Mouse (Mus musculus) heart, adult 8-10 months (tissue): Measurements from ENCODE around the gene Gm7257. TPM values are rescaled to one million over a fixed set of nuclear protein-coding genes. Genes with fewer than 3 reads are reported as not detected.

Source experiments
- DNase-seq: peaks from one replicate; pipeline ENCODE4 v3.0.0; 2022; ENCODE audit warnings: low spot score
- total RNA-seq, 4 experiments: library from RNA; stranded (reverse); gene quantifications; 2 replicates each; pipeline ENCODE4 v1.2.4; 2022

The Gm7257 gene
- not detected for total RNA-seq

GRCm38 (mm10) chr9:36431584-36431983, at the start of gene Gm7257:
Gene Gm7257, plus strand, starts transcription at chr9:36431884.
- no peak for DNase-seq

GRCm38 (mm10) chr9:36402991-36403390, 28.7 kb upstream of the Gm7257 start:
- no peak for DNase-seq

- DNase-seq: no peak
Measured at GRCm38 (mm10) chr9:36435051-36435764, 3.5 kb downstream of the Gm7257 start.

GRCm38 (mm10) chr9:36475338-36475737, 43.7 kb downstream of the Gm7257 start, which contains the start of gene Gm9513:
Gene Gm9513, plus strand, starts transcription at chr9:36475638.
- DNase-seq: no peak

Other genes starting within 250 kb of the Gm7257 start
- not detected for gene Gm9513, start 43.8 kb downstream of the Gm7257 start, total RNA-seq
- not detected for gene Gm5615, start 110.1 kb downstream of the Gm7257 start, total RNA-seq
- not detected for gene Gm17689, start 150.8 kb downstream of the Gm7257 start, total RNA-seq
- gene A630095E13Rik, start 211.5 kb downstream of the Gm7257 start, total RNA-seq: not detected